Mouse (Mus musculus): ENCODE data around the gene Slc8a1. TPM values are rescaled to one million over a fixed set of nuclear protein-coding genes. Genes with fewer than 3 reads are reported as not detected.

The Slc8a1 gene
- total RNA-seq, 2 experiments from 2014 or later: 270 to 277 TPM

DNA sequence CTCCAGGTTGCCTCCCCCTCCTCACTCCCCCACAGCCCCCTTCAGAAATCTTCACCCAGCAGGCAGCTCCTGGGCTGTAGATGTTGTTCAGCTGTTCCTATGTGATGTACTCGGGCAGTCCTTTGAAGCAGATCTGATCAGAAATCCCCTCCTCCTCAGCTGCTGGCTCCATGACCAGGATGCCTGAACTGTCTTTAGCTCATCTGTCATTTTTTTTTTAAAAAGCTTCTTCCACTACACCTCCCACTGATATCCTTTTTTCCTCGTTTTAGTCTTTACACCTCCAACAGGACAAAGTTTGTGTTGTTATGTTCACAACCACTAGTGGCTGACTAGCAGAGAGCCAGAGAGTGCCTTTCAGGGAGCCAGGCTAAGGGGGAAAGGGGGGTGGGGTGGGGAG, 69.7 kb downstream of the Slc8a1 start:
- no peak for DNase-seq (ENCODE audit: extremely low spot score in 1 of 2, low spot score in 2 of 2)
- TF ChIP-seq CTCF (IDR thresholded peaks at IDR 0.05): no peak; the same call in 1 of the 2 replicates
- intact Hi-C loops (cut with DNase I): loop anchor here (10.0 kb wide), 4 partner anchors 194 to 1286 kb away; no protein-coding TSS in a partner anchor
- Histone ChIP-seq H3K27ac (no peak overlapping the region; the same call in 1 of the 2 replicates), H3K4me3 (peak overlapping the region; percentile 73)

- no peak for DNase-seq (ENCODE audit: extremely low spot score in 1 of 2, low spot score in 2 of 2)
- no peak for TF ChIP-seq CTCF (IDR thresholded peaks at IDR 0.05)
- intact Hi-C loops (cut with DNase I): loop anchor here (2.0 to 10.0 kb wide), 5 partner anchors 71 to 1287 kb away; partner anchors contain the start of gene Slc8a1
- peak overlapping the region; percentile 37 for H3K27ac ChIP-seq
- peak overlapping the region; percentile 43 for H3K4me3 ChIP-seq
Measured at GRCm38 (mm10) chr17:81667935-81668334, 70.2 kb downstream of the Slc8a1 start.

- no peak for DNase-seq (ENCODE audit: extremely low spot score in 1 of 2, low spot score in 2 of 2)
- intact Hi-C loops (cut with DNase I): loop anchor here (2.0 to 10.0 kb wide), 5 partner anchors 72 to 1288 kb away; partner anchors contain the start of gene Slc8a1
- no peak overlapping the region; the same call in 1 of the 2 replicates for H3K27ac ChIP-seq
Measured at GRCm38 (mm10) chr17:81666551-81666950, 71.6 kb downstream of the Slc8a1 start.

DNA sequence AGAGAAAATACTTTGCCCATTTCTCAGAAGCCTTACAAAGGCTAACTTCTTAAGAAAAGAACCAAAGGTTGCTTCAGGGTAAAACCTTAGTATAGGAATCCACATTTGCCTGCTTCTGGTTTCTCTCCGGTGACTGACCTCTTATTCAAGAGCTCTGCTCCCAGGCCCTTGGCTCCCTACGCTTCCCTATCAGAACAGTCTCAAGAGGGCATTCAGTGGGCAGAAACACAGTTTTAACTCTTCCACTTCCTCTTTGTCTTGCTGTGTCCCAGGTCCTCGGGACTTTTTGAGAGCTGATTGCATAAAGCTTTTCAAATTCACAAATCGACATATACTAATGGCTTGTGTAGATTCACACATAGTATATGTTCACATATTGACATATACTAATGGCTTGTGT, 73.3 kb downstream of the Slc8a1 start:
- no peak overlapping the region for H3K4me3 ChIP-seq
- no peak for TF ChIP-seq CTCF (IDR thresholded peaks at IDR 0.05)
- no peak overlapping the region for H3K27ac ChIP-seq
- DNase-seq (ENCODE audit: extremely low spot score in 1 of 2, low spot score in 2 of 2): no peak
- intact Hi-C loops (cut with DNase I): loop anchor here (10.0 kb wide), 4 partner anchors 190 to 1290 kb away; no protein-coding TSS in a partner anchor

More at GRCm38 (mm10) chr17:81666551-81666950, 71.6 kb downstream of the Slc8a1 start:
- peak; percentile 73 for TF ChIP-seq CTCF (IDR thresholded peaks at IDR 0.05)
- H3K4me3 ChIP-seq: peak overlapping the region; percentile 43; the same call in 1 of the 2 replicates

DNA sequence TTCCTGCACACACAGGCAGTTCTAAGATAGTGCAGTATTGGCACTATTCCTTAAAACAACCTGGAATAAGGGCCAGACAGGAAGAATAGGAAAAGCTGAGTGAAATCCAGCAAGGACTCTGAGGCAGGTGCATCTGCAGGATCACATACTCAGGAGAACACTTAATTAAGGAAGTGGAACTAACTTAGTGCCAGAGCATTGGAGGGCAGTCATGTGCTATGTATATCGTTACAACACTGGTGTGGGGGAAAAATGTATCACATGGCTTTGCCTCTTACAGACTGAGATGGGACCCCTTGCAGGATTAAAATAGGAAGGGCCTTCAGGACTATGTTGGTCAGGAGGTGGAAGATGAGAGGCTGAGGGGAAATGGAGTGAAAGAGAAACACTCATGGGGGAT, 80.3 kb downstream of the Slc8a1 start:
- DNase-seq (ENCODE audit: extremely low spot score in 1 of 2, low spot score in 2 of 2): no peak
- TF ChIP-seq CTCF (IDR thresholded peaks at IDR 0.05): no peak
- Histone ChIP-seq H3K4me3 (no peak overlapping the region), H3K27ac (no peak overlapping the region)
- intact Hi-C loops (cut with DNase I): no loop called here

DNA sequence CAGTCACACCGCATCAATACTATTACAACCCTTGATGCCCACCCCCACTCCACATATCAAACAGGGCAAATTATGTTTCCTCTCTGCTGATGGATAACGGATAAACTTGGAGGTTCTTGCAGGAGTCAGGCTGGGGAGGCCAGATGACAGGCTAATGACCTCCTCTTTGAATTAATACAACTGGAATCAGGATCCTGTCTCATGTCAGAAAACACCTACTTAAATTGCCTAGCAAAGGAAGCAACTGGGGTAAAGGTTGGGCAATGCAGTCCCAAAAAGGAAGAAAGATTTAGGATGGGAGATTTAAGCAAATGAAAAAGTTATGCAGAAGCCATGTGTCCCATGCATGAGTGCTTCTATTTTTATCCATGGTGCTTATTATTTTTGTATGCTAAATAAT, 83.6 kb downstream of the Slc8a1 start:
- intact Hi-C loops (cut with DNase I): no loop called here
- Histone ChIP-seq H3K4me3 (no peak overlapping the region), H3K27ac (no peak overlapping the region)
- no peak for TF ChIP-seq CTCF (IDR thresholded peaks at IDR 0.05)
- DNase-seq (ENCODE audit: extremely low spot score in 1 of 2, low spot score in 2 of 2): no peak

- no peak for TF ChIP-seq CTCF (IDR thresholded peaks at IDR 0.05)
- no peak for DNase-seq (ENCODE audit: extremely low spot score in 1 of 2, low spot score in 2 of 2)
- no peak overlapping the region for H3K27ac ChIP-seq
- H3K4me3 ChIP-seq: no peak overlapping the region
- intact Hi-C loops (cut with DNase I): no loop called here
Measured at GRCm38 (mm10) chr17:81652958-81653357, 85.2 kb downstream of the Slc8a1 start.

- TF ChIP-seq CTCF (IDR thresholded peaks at IDR 0.05): no peak
- H3K4me3 ChIP-seq: no peak overlapping the region
- intact Hi-C loops (cut with DNase I): no loop called here
- no peak overlapping the region for H3K27ac ChIP-seq
- DNase-seq (ENCODE audit: extremely low spot score in 1 of 2, low spot score in 2 of 2): no peak
Measured at GRCm38 (mm10) chr17:81636822-81637221, 101.4 kb downstream of the Slc8a1 start.

GRCm38 (mm10) chr17:81630471-81630870, 107.7 kb downstream of the Slc8a1 start:
- intact Hi-C loops (cut with DNase I): no loop called here
- TF ChIP-seq CTCF (IDR thresholded peaks at IDR 0.05): no peak
- DNase-seq (ENCODE audit: extremely low spot score in 1 of 2, low spot score in 2 of 2): no peak
- Histone ChIP-seq H3K4me3 (no peak overlapping the region), H3K27ac (no peak overlapping the region)

GRCm38 (mm10) chr17:81621188-81621644, 117.0 kb downstream of the Slc8a1 start:
- Histone ChIP-seq H3K27ac (peak overlapping the region; percentile 50), H3K4me3 (no peak overlapping the region)
- intact Hi-C loops (cut with DNase I): no loop called here
- DNase-seq (ENCODE audit: extremely low spot score in 1 of 2, low spot score in 2 of 2): peak in 1 of 2 experiments; percentile 33
- peak; percentile 10 for TF ChIP-seq CTCF (IDR thresholded peaks at IDR 0.05)

GRCm38 (mm10) chr17:81618461-81618860, 119.7 kb downstream of the Slc8a1 start:
- no peak overlapping the region for H3K27ac ChIP-seq
- no peak overlapping the region for H3K4me3 ChIP-seq
- DNase-seq (ENCODE audit: extremely low spot score in 1 of 2, low spot score in 2 of 2): no peak
- intact Hi-C loops (cut with DNase I): no loop called here
- TF ChIP-seq CTCF (IDR thresholded peaks at IDR 0.05): no peak

DNA sequence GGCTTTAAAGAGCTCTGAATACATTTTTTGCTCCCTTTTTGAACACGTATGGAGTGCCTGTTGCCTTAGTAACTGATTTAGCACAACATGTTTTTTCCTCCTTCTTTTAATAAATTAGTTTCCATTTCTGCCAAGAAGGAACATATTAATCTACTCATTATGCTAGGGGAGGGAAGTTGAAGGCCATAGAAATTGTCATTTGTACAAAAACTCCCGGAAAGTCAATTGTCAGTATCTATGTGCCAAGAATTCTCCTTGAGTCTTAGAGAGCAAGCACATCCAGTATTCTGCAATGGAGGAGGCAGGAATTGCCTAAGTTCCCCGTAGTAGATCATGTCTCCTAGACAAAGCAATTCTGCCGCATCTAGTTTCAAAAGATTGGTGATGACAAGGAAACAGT, 121.9 kb downstream of the Slc8a1 start:
- Histone ChIP-seq H3K27ac (no peak overlapping the region), H3K4me3 (no peak overlapping the region)
- intact Hi-C loops (cut with DNase I): no loop called here
- TF ChIP-seq CTCF (IDR thresholded peaks at IDR 0.05): no peak
- no peak for DNase-seq (ENCODE audit: extremely low spot score in 1 of 2, low spot score in 2 of 2)

GRCm38 (mm10) chr17:81615391-81615790, 122.8 kb downstream of the Slc8a1 start:
- intact Hi-C loops (cut with DNase I): no loop called here
- no peak for TF ChIP-seq CTCF (IDR thresholded peaks at IDR 0.05)
- Histone ChIP-seq H3K4me3 (no peak overlapping the region), H3K27ac (no peak overlapping the region)
- no peak for DNase-seq (ENCODE audit: extremely low spot score in 1 of 2, low spot score in 2 of 2)

Measured in left cerebral cortex, adult 2 months (tissue).